ENCODE assay signal across 16 mouse cellular contexts in the genomic region with DNA sequence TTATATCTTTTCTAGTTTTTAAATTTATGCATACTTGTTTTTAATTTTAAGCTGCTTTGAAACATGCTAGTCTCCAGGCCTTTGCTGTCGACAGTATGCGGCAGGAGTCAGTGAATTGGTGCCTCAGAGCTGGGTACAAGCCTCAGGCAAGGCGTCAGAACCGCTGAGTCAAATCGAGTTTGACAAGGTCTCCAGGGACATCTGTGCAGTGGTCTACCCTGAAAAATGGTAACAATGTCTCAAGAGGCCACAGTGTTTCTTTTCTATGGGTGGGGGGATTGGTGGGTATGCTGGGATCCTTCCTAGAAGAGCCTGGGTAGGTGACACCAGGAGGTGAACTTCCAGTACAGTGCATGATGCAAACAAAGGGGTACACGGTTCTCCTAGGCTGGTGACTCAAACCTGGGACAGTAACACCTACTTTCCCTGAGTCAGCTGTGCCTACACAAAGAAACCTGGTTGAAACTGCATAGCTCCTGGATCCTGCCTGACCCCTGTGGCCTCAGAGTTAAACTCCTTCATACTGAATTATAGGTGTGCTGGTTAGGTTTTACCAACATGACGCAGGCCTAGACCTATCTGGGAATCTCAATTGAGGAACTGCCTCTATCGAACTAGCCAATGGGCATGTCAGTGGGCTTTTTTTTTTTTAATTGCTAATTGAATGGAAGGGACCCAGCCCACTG. TPM values are rescaled to one million over a fixed set of nuclear protein-coding genes. Genes with fewer than 3 reads are reported as not detected.
DNase-seq lines count a peak whose midpoint lies in the region; ATAC-seq and TF ChIP-seq lines count a peak whose summit lies in the region.
"Had no signal": no experiment of that assay in that cellular context is flagged by ENCODE, and none has a peak within 500 bp of the region (broad histone marks: within the 10 kb centered on the region; RNA-seq: fewer than 3 reads in every experiment).

No protein-coding gene starts in this region.

- H3K4me1 ChIP-seq in forebrain, embryonic 11.5 days (replicated peaks; ENCODE audit: control insufficient read depth, insufficient read depth, low read length): peaks cover 1% of the 10 kb centered on the region; the same call in 1 of the 2 replicates
- peaks cover 27% of the 10 kb centered on the region for H3K4me1 ChIP-seq in forebrain, embryonic 13.5 days
- H3K4me1 ChIP-seq in liver, adult 2 months (ENCODE audit: control insufficient read depth, insufficient read depth, low read length): peaks cover 43% of the 10 kb centered on the region
- H3K4me1 ChIP-seq: neural tube, embryonic 13.5 days had no signal

- no peaks in the 10 kb centered on the region for H3K27me3 ChIP-seq in forebrain, embryonic 11.5 days (ENCODE audit: control insufficient read depth, insufficient read depth, low read length)
- no peaks in the 10 kb centered on the region for H3K27me3 ChIP-seq in forebrain, embryonic 13.5 days
- H3K27me3 ChIP-seq in liver, adult 2 months (ENCODE audit: control insufficient read depth, insufficient read depth, low read length): no peaks in the 10 kb centered on the region
- H3K27me3 ChIP-seq: embryonic facial prominence, embryonic 13.5 days; neural tube, embryonic 13.5 days had no signal

- no peaks in the 10 kb centered on the region for H3K36me3 ChIP-seq in forebrain, embryonic 11.5 days (ENCODE audit: control insufficient read depth, insufficient read depth, low read length)
- H3K36me3 ChIP-seq in forebrain, embryonic 13.5 days (ENCODE audit: poor library complexity, severe bottlenecking): no peaks in the 10 kb centered on the region
- no peaks in the 10 kb centered on the region for H3K36me3 ChIP-seq in liver, adult 2 months (ENCODE audit: control insufficient read depth, insufficient read depth, low read length)
- H3K36me3 ChIP-seq: embryonic facial prominence, embryonic 13.5 days; neural tube, embryonic 13.5 days had no signal

- no peaks in the 10 kb centered on the region for H3K9me3 ChIP-seq in forebrain, embryonic 11.5 days (ENCODE audit: control insufficient read depth, low read length)
- H3K9me3 ChIP-seq in forebrain, embryonic 13.5 days (replicated peaks): no peaks in the 10 kb centered on the region
- H3K9me3 ChIP-seq: embryonic facial prominence, embryonic 13.5 days; neural tube, embryonic 13.5 days had no signal

- no peak overlapping the region for H3K4me3 ChIP-seq in forebrain, embryonic 11.5 days (ENCODE audit: low read depth, low read length)
- H3K4me3 ChIP-seq in forebrain, embryonic 13.5 days: no peak overlapping the region
- no peak overlapping the region for H3K4me3 ChIP-seq in liver, adult 2 months (ENCODE audit: insufficient read depth, low read depth, low read length)
- H3K4me3 ChIP-seq: embryonic facial prominence, embryonic 13.5 days; neural tube, embryonic 13.5 days had no signal

- 75% methylated on average over 8 of the region's 8 CpGs for WGBS in forebrain, embryonic 11.5 days
- WGBS in forebrain, embryonic 13.5 days: 75% methylated on average over 8 of the region's 8 CpGs
- WGBS in liver, adult 2 months: 60% methylated on average over 8 of the region's 8 CpGs

- H3K27ac ChIP-seq in forebrain, embryonic 11.5 days (ENCODE audit: low read depth, low read length): no peak overlapping the region
- H3K27ac ChIP-seq in forebrain, embryonic 13.5 days: no peak overlapping the region
- H3K27ac ChIP-seq in liver, adult 2 months (replicated peaks; ENCODE audit: insufficient read depth, low read depth, low read length): peak overlapping the region; percentile 82
- H3K27ac ChIP-seq: liver, embryonic 14.5 days; neural tube, embryonic 13.5 days had no signal

- no peak overlapping the region for H3K4me2 ChIP-seq in forebrain, embryonic 11.5 days (ENCODE audit: low read depth, low read length, severe bottlenecking)
- H3K4me2 ChIP-seq in forebrain, embryonic 13.5 days: no peak overlapping the region
- H3K4me2 ChIP-seq: embryonic facial prominence, embryonic 13.5 days; neural tube, embryonic 13.5 days had no signal

- H3K79me2 ChIP-seq in liver, adult 2 months (ENCODE audit: control insufficient read depth, insufficient read depth, low read length): no peaks in the 10 kb centered on the region

- peak; percentile 11; the same call in 1 of the 2 replicates for ATAC-seq in forebrain, embryonic 11.5 days (replicated peaks; ENCODE audit: low FRiP score)
- no peak; the same call in 1 of the 2 replicates for ATAC-seq in forebrain, embryonic 13.5 days
- ATAC-seq in CD4-positive, CD25-positive, alpha-beta regulatory T cell, adult 4 months: no peak

- no peak for TF ChIP-seq POLR2A in liver, adult 2 months (IDR thresholded peaks at IDR 0.05; ENCODE audit: extremely low read depth, insufficient read depth, low read length)

- no peak for DNase-seq in forebrain, embryonic 11.5 days (ENCODE audit: low spot score)
- DNase-seq in liver, adult 2 months (ENCODE audit: extremely low read depth, low read depth, low spot score): no peak
- no peak for DNase-seq in liver
- peak; percentile 15 for DNase-seq in testis, postnatal 14 days (ENCODE audit: low spot score)
- no peak for DNase-seq in testis, postnatal 10 days (ENCODE audit: low spot score)
- no peak for DNase-seq in adipocyte (ENCODE audit: low spot score)
- DNase-seq: cerebellum, adult 11-12 months; cerebellum, postnatal 36 days; kidney, postnatal 10 days; lung, postnatal 14 days; thymus, postnatal 4 days had no signal

- no peak overlapping the region for H3K9ac ChIP-seq in forebrain, embryonic 11.5 days (ENCODE audit: low read length)
- no peak overlapping the region for H3K9ac ChIP-seq in forebrain, embryonic 13.5 days
- 0 out of 2 replicates have a peak overlapping the region, but pooled peaks have one; percentile 9 for H3K9ac ChIP-seq in liver, adult 2 months (ENCODE audit: low read depth, low read length)
- H3K9ac ChIP-seq: embryonic facial prominence, embryonic 13.5 days; liver, embryonic 14.5 days; neural tube, embryonic 13.5 days had no signal

- no peak for TF ChIP-seq CTCF in liver, adult 2 months (IDR thresholded peaks at IDR 0.05; ENCODE audit: low read depth, low read length)

RNA-seq across cellular contexts. Expression of a gene that starts 46.6 kb away (rescaled TPM):
- 29.6 and 33.9 TPM in 2 replicates for polyA plus RNA-seq in forebrain, embryonic 11.5 days (2014; fragmentation: Nextera tagmentation; extraction: Ambion mirVana)
- 23.7 and 23.9 TPM in 2 replicates for polyA plus RNA-seq in forebrain, embryonic 13.5 days (2015; fragmentation: Nextera tagmentation; extraction: Ambion mirVana)
- total RNA-seq in liver, adult 2 months (2014; rRNA removed): 480 and 523 TPM in 2 replicates
- polyA plus RNA-seq in liver, adult 2 months (2012; rRNA removed): 152 and 154 TPM in 2 replicates
- 10 to 100 TPM; 69.6 to 70.4 TPM for polyA plus RNA-seq in CD4-positive, CD25-positive, alpha-beta regulatory T cell, adult 4 months (2017; shearing (Covaris generic))

RNA-seq across cellular contexts. Expression of a gene that starts 56.7 kb away (rescaled TPM):
- 24.2 and 32.1 TPM in 2 replicates for polyA plus RNA-seq in forebrain, embryonic 11.5 days (2014; fragmentation: Nextera tagmentation; extraction: Ambion mirVana)
- 18.4 and 19.6 TPM in 2 replicates for polyA plus RNA-seq in forebrain, embryonic 13.5 days (2015; fragmentation: Nextera tagmentation; extraction: Ambion mirVana)
- total RNA-seq in liver, adult 2 months (2014; rRNA removed): 79.5 and 96.6 TPM in 2 replicates
- polyA plus RNA-seq in liver, adult 2 months (2012; rRNA removed): 62.1 and 73.2 TPM in 2 replicates
- 10 to 100 TPM; 40.6 to 63.2 TPM for polyA plus RNA-seq in CD4-positive, CD25-positive, alpha-beta regulatory T cell, adult 4 months (2017; shearing (Covaris generic))
